Mouse (Mus musculus): Measurements from ENCODE around the gene Sp8. TPM values are rescaled to one million over a fixed set of nuclear protein-coding genes. Genes with fewer than 3 reads are reported as not detected.

Sp8 gene
- polyA plus RNA-seq, 1 experiment from 2014 or later = not detected

GRCm38 (mm10) chr12:118853331-118853730 lies 7.2 kb downstream of the Sp8 start:
- Histone ChIP-seq H3K9me3 (ENCODE audit: control insufficient read depth) (no peaks in the 10 kb centered on the region), H3K4me2 (replicated peaks; ENCODE audit: low read depth) (no peak overlapping the region), H3K36me3 (ENCODE audit: control insufficient read depth, insufficient read depth) (no peaks in the 10 kb centered on the region), H3K4me1 (replicated peaks; ENCODE audit: control insufficient read depth, insufficient read depth, low read length) (no peaks in the 10 kb centered on the region), H3K9ac (ENCODE audit: low read depth, low read length) (no peak overlapping the region), H3K27me3 (replicated peaks; ENCODE audit: control insufficient read depth, insufficient read depth, low read length) (peaks cover 89% of the 10 kb centered on the region), H3K4me3 (ENCODE audit: low read depth, low read length) (no peak overlapping the region), H3K27ac (ENCODE audit: low read depth, low read length) (no peak overlapping the region)
- no peak for TF ChIP-seq CTCF (IDR thresholded peaks at IDR 0.05; ENCODE audit: low read depth)
- 9% methylated on average over 3 of the region's 3 CpGs for WGBS
- ATAC-seq = no peak

- H3K4me3 ChIP-seq (ENCODE audit: low read depth, low read length) = peak overlapping the region; percentile 37
- H3K27ac ChIP-seq (ENCODE audit: low read depth, low read length) = no peak overlapping the region
- no peaks in the 10 kb centered on the region for H3K9me3 ChIP-seq (ENCODE audit: control insufficient read depth)
- no peaks in the 10 kb centered on the region for H3K36me3 ChIP-seq (ENCODE audit: control insufficient read depth, insufficient read depth)
- ATAC-seq = no peak
- H3K4me2 ChIP-seq (replicated peaks; ENCODE audit: low read depth) = peak overlapping the region; percentile 64; the same call in 1 of the 2 replicates
- H3K4me1 ChIP-seq (replicated peaks; ENCODE audit: control insufficient read depth, insufficient read depth, low read length) = no peaks in the 10 kb centered on the region
- 4% methylated on average over 10 of the region's 10 CpGs for WGBS
- no peak overlapping the region for H3K9ac ChIP-seq (ENCODE audit: low read depth, low read length)
- H3K27me3 ChIP-seq (replicated peaks; ENCODE audit: control insufficient read depth, insufficient read depth, low read length) = peaks cover 81% of the 10 kb centered on the region
- TF ChIP-seq CTCF (IDR thresholded peaks at IDR 0.05; ENCODE audit: low read depth) = no peak
Observed at GRCm38 (mm10) chr12:118854401-118854800, 8.3 kb downstream of the Sp8 start.

GRCm38 (mm10) chr12:118854831-118855453 lies 8.8 kb downstream of the Sp8 start:
- Histone ChIP-seq H3K27me3 (replicated peaks; ENCODE audit: control insufficient read depth, insufficient read depth, low read length) (peaks cover 78% of the 10 kb centered on the region), H3K36me3 (ENCODE audit: control insufficient read depth, insufficient read depth) (no peaks in the 10 kb centered on the region), H3K9ac (ENCODE audit: low read depth, low read length) (no peak overlapping the region), H3K4me2 (replicated peaks; ENCODE audit: low read depth) (peak overlapping the region; percentile 64), H3K4me3 (ENCODE audit: low read depth, low read length) (peak overlapping the region; percentile 37), H3K9me3 (ENCODE audit: control insufficient read depth) (no peaks in the 10 kb centered on the region), H3K4me1 (replicated peaks; ENCODE audit: control insufficient read depth, insufficient read depth, low read length) (no peaks in the 10 kb centered on the region), H3K27ac (ENCODE audit: low read depth, low read length) (no peak overlapping the region)
- under 1% methylated on average over 34 of the region's 34 CpGs for WGBS
- peak; percentile 96 for TF ChIP-seq CTCF (IDR thresholded peaks at IDR 0.05; ENCODE audit: low read depth)
- ATAC-seq = peak; percentile 84

GRCm38 (mm10) chr12:118856151-118856550 lies 10.0 kb downstream of the Sp8 start:
- WGBS = 10% methylated on average over 7 of the region's 7 CpGs
- H3K27me3 ChIP-seq (replicated peaks; ENCODE audit: control insufficient read depth, insufficient read depth, low read length) = peaks cover 66% of the 10 kb centered on the region
- no peak for ATAC-seq
- H3K9ac ChIP-seq (ENCODE audit: low read depth, low read length) = no peak overlapping the region
- no peaks in the 10 kb centered on the region for H3K9me3 ChIP-seq (ENCODE audit: control insufficient read depth)
- no peak overlapping the region for H3K27ac ChIP-seq (ENCODE audit: low read depth, low read length)
- no peak for TF ChIP-seq CTCF (IDR thresholded peaks at IDR 0.05; ENCODE audit: low read depth)
- no peaks in the 10 kb centered on the region for H3K36me3 ChIP-seq (ENCODE audit: control insufficient read depth, insufficient read depth)
- H3K4me1 ChIP-seq (replicated peaks; ENCODE audit: control insufficient read depth, insufficient read depth, low read length) = no peaks in the 10 kb centered on the region
- H3K4me3 ChIP-seq (ENCODE audit: low read depth, low read length) = no peak overlapping the region
- H3K4me2 ChIP-seq (replicated peaks; ENCODE audit: low read depth) = no peak overlapping the region

GRCm38 (mm10) chr12:118872673-118873072 lies 26.5 kb downstream of the Sp8 start:
- H3K9ac ChIP-seq (ENCODE audit: low read depth, low read length) = no peak overlapping the region
- H3K36me3 ChIP-seq (ENCODE audit: control insufficient read depth, insufficient read depth) = no peaks in the 10 kb centered on the region
- H3K4me2 ChIP-seq (replicated peaks; ENCODE audit: low read depth) = no peak overlapping the region
- no peaks in the 10 kb centered on the region for H3K27me3 ChIP-seq (replicated peaks; ENCODE audit: control insufficient read depth, insufficient read depth, low read length)
- no peaks in the 10 kb centered on the region for H3K4me1 ChIP-seq (replicated peaks; ENCODE audit: control insufficient read depth, insufficient read depth, low read length)
- no peak overlapping the region for H3K4me3 ChIP-seq (ENCODE audit: low read depth, low read length)
- no peak for ATAC-seq
- no peaks in the 10 kb centered on the region for H3K9me3 ChIP-seq (ENCODE audit: control insufficient read depth)
- H3K27ac ChIP-seq (ENCODE audit: low read depth, low read length) = no peak overlapping the region
- 70% methylated on average over 8 of the region's 8 CpGs for WGBS
- TF ChIP-seq CTCF (IDR thresholded peaks at IDR 0.05; ENCODE audit: low read depth) = no peak

DNA sequence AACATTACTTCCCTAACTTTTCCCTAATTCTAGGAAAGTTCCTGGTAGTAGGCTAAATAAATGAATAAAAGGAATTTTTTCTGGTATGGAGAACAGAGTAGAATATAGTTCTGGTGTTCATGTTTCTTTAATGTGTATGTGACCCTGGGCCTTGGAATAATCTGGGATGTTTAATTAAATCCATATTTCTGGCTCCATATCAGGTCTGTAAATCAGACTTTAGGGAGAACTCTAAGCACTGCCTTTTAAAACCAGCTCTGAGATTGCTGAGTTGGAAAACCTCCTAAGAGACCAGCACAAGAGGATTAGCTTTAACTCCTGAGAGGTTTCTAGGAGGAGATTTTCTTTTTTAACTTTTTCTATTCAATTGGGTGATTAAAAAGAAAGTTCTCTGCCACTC lies 36.7 kb downstream of the Sp8 start:
- Histone ChIP-seq H3K36me3 (ENCODE audit: control insufficient read depth, insufficient read depth) (no peaks in the 10 kb centered on the region), H3K27ac (ENCODE audit: low read depth, low read length) (no peak overlapping the region), H3K4me2 (replicated peaks; ENCODE audit: low read depth) (no peak overlapping the region), H3K9me3 (ENCODE audit: control insufficient read depth) (no peaks in the 10 kb centered on the region), H3K27me3 (replicated peaks; ENCODE audit: control insufficient read depth, insufficient read depth, low read length) (no peaks in the 10 kb centered on the region), H3K9ac (ENCODE audit: low read depth, low read length) (no peak overlapping the region), H3K4me3 (ENCODE audit: low read depth, low read length) (no peak overlapping the region), H3K4me1 (replicated peaks; ENCODE audit: control insufficient read depth, insufficient read depth, low read length) (no peaks in the 10 kb centered on the region)
- no peak for TF ChIP-seq CTCF (IDR thresholded peaks at IDR 0.05; ENCODE audit: low read depth)
- no peak for ATAC-seq

GRCm38 (mm10) chr12:118887964-118888363 lies 41.8 kb downstream of the Sp8 start:
- TF ChIP-seq CTCF (IDR thresholded peaks at IDR 0.05; ENCODE audit: low read depth) = no peak

More at GRCm38 (mm10) chr12:118887964-118888363, 41.8 kb downstream of the Sp8 start:
- Histone ChIP-seq H3K27me3 (replicated peaks; ENCODE audit: control insufficient read depth, insufficient read depth, low read length) (no peaks in the 10 kb centered on the region), H3K9me3 (ENCODE audit: control insufficient read depth) (no peaks in the 10 kb centered on the region), H3K27ac (ENCODE audit: low read depth, low read length) (no peak overlapping the region), H3K9ac (ENCODE audit: low read depth, low read length) (no peak overlapping the region), H3K36me3 (ENCODE audit: control insufficient read depth, insufficient read depth) (no peaks in the 10 kb centered on the region), H3K4me1 (replicated peaks; ENCODE audit: control insufficient read depth, insufficient read depth, low read length) (no peaks in the 10 kb centered on the region), H3K4me2 (replicated peaks; ENCODE audit: low read depth) (no peak overlapping the region), H3K4me3 (ENCODE audit: low read depth, low read length) (no peak overlapping the region)
- WGBS = 62% methylated on average over 2 of the region's 2 CpGs
- no peak for ATAC-seq

Other genes starting within 250 kb of the Sp8 start
- gene Abcb5, start 120.1 kb downstream of the Sp8 start, polyA plus RNA-seq (2015; fragmentation: Nextera tagmentation; extraction: Ambion mirVana) = not detected in 2 replicates

Measured in intestine, postnatal 0 days (tissue).